Mouse (Mus musculus) embryonic fibroblast, embryonic 13.5 days (primary cell): ENCODE results near the gene Gja10.

Experiments used
- CTCF ChIP-seq: IDR thresholded peaks from 2 replicates; pipeline ENCODE4 v1.5.1; 2011; ENCODE audit warnings: mild to moderate bottlenecking, control low read depth, low read length, moderate library complexity, borderline replicate concordance; ENCODE audit not compliant: insufficient read depth
- POLR2A ChIP-seq: IDR thresholded peaks from 2 replicates; pipeline ENCODE4 v1.6.1; 2011; ENCODE audit warnings: low read depth, mild to moderate bottlenecking, control low read depth, low read length, moderate library complexity

DNA sequence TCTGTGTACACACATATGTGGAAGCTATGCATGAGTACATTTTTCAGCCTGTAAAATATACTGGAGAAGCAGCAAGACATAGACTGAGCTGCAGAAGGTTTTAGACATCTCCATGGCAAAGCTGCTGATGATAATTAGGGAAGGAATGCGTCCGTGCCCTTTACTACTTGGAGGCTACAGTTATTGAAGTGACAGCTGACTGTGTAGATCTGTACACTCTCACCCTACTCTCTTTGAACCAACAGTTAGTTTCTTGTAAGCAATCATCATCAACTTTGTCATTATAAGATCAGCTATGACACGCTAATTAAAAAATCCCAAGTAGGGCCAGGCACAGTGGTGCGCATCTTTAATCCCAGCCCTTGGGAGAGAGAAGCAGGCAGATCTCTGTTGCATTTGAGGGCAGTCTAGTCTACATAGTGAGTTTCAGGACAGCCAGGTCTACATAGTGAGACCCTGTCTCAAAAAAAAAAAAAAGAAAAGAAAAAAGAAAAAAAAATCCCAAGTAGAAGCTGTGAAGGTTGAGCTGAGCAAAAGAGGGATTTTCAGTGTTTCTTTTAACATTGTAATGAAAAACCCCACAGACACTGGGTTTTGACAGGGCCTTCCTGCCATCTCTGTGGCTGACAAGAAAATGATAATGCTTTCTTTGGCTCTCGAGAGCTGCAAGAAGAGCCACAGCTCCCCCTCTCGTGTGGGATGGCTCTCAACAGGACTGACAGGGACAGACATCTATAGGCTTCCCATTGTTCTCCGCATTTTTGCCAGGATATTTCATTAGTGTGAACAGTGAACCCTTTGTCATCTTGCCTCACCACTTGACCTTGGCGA lies 41.6 kb downstream of the Gja10 start:
- TF ChIP-seq POLR2A (no peak), CTCF (no peak)
